Mouse (Mus musculus): Measurements from ENCODE around the gene Tex9.
"Not testable (repeated sequence)": the region's sequence is repeated elsewhere in the genome, so short reads cannot be mapped to it uniquely, and the experiment has no call there.

Tex9 gene

GRCm38 (mm10) chr9:72477306-72477705, 14.7 kb downstream of the Tex9 start:
- no peak for DNase-seq

GRCm38 (mm10) chr9:72475511-72475910, 16.5 kb downstream of the Tex9 start:
- no peak for DNase-seq

GRCm38 (mm10) chr9:72469851-72470250, 22.2 kb downstream of the Tex9 start:
- no peak for DNase-seq

GRCm38 (mm10) chr9:72468616-72469015, 23.4 kb downstream of the Tex9 start:
- DNase-seq = no peak

GRCm38 (mm10) chr9:72467551-72468407, 24.2 kb downstream of the Tex9 start:
- peak in 1 of 2 experiments; percentile 51 for DNase-seq

- no peak for DNase-seq
Measured at GRCm38 (mm10) chr9:72465754-72466181, 26.2 kb downstream of the Tex9 start.

- no peak for DNase-seq
Measured at GRCm38 (mm10) chr9:72464806-72465205, 27.2 kb downstream of the Tex9 start.

- DNase-seq = no peak
Measured at GRCm38 (mm10) chr9:72462427-72462826, 29.6 kb downstream of the Tex9 start.

- no peak for DNase-seq
Measured at GRCm38 (mm10) chr9:72460767-72461166, 31.2 kb downstream of the Tex9 start.

- DNase-seq = no peak
Measured at GRCm38 (mm10) chr9:72459703-72460102, 32.3 kb downstream of the Tex9 start.

- DNase-seq = peak; percentile 56 to 75
Measured at GRCm38 (mm10) chr9:72458233-72458632, 33.8 kb downstream of the Tex9 start.

GRCm38 (mm10) chr9:72456374-72456773, 35.6 kb downstream of the Tex9 start:
- no peak for DNase-seq

GRCm38 (mm10) chr9:72454281-72454680, 37.7 kb downstream of the Tex9 start:
- DNase-seq = not testable (repeated sequence)

GRCm38 (mm10) chr9:72451111-72451510, 40.9 kb downstream of the Tex9 start:
- DNase-seq = no peak

- DNase-seq = no peak
Measured at GRCm38 (mm10) chr9:72450363-72450762, 41.6 kb downstream of the Tex9 start.

GRCm38 (mm10) chr9:72449841-72450240, 42.2 kb downstream of the Tex9 start:
- no peak for DNase-seq

GRCm38 (mm10) chr9:72449367-72449766, 42.6 kb downstream of the Tex9 start:
- DNase-seq = no peak

- peak; percentile 43 to 77 for DNase-seq
Measured at GRCm38 (mm10) chr9:72448026-72448425, 44.0 kb downstream of the Tex9 start.

GRCm38 (mm10) chr9:72441927-72442715, 49.9 kb downstream of the Tex9 start:
- DNase-seq = no peak

- DNase-seq = no peak
Measured at GRCm38 (mm10) chr9:72440948-72441926, 50.8 kb downstream of the Tex9 start.

GRCm38 (mm10) chr9:72440358-72440757, 51.7 kb downstream of the Tex9 start:
- no peak for DNase-seq

GRCm38 (mm10) chr9:72438749-72439148, 53.3 kb downstream of the Tex9 start:
- no peak for DNase-seq
